Mouse (Mus musculus): ENCODE results near the gene Thra. TPM values are rescaled to one million over a fixed set of nuclear protein-coding genes. Genes with fewer than 3 reads are reported as not detected.

Gene Thra
- total and polyA plus RNA-seq, 3 experiments = 1.1 to 3.9 (median 3.8) TPM

DNA sequence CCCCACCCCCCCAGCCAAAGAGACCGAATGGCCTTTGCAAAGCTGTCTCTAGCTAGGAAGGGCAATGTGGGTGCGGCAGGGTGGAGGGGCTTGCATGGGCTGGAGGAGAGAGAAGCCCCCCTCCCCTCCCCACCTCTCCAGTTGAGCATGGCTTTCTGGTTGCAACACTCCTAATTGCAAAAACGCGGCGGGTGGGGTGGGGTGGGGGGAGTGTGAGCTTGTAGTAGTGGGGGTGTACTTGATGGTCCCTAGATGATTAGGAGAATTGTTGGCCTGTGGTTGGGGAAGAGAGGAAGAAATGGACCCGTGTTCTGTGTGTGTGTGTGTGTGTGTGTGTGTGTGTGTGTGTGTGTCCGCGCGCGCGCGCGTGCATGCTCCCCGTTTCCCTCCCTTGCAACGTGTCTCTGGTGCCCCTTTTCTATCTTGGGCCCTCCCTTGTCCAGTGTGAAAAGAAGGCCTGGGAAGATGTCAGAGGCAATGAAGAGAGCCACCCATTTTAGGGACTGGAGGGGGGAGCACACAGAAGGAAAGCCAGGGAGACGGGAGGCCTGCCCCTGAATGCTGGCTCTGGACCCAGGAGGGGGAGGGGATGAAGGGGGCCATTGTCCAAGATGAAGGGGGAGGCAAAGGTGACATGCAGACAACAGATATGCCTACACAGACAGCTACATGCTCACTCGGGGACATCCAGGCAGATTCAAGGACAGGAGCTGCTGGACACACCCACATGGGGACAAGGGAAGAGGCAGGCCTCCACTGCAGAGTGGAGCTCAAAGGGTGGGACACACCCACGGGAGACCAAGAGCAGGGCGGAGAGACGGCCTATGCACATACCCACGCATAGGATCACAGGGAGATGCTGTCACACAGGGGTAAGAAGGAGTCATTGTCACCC lies 2.2 kb downstream of the Thra start:
- no peak for DNase-seq (ENCODE audit: extremely low read depth)
- H3K4me3 ChIP-seq (replicated peaks in 1 of 3; ENCODE audit: low read depth in 2 of 3, low read length in 2 of 3, poor library complexity in 1 of 3) = peak overlapping the region; percentile 62 to 81 (median 66)
- no peak overlapping the region for H3K27ac ChIP-seq (ENCODE audit: insufficient read depth, low read depth)
- no peaks in the 10 kb centered on the region for H3K79me2 ChIP-seq (replicated peaks; ENCODE audit: control insufficient read depth, extremely low read depth, insufficient read depth, poor library complexity, severe bottlenecking)
- H3K36me3 ChIP-seq (replicated peaks in 1 of 2; ENCODE audit: control insufficient read depth in 1 of 2, insufficient read depth in 1 of 2, low read length in 1 of 2) = no peaks in the 10 kb centered on the region
- H3K27me3 ChIP-seq (replicated peaks) = peaks cover 75% of the 10 kb centered on the region
- no peaks in the 10 kb centered on the region for H3K9me3 ChIP-seq (replicated peaks; ENCODE audit: low read length)
- dilution Hi-C loops (cut with MboI; ENCODE audit: extremely low pct_ligation_motif_present, extremely low pct_unique_long_range_greater_than_20kb, low sequenced_read_pairs) (no loop called here), in situ Hi-C loops (cut with MboI; ENCODE audit: low pct_ligation_motif_present, low pct_unique_long_range_greater_than_20kb, low sequenced_read_pairs) (no loop called here)
- no peak for TF ChIP-seq E2F4 (IDR thresholded peaks at IDR 0.05; ENCODE audit: insufficient replicate concordance, low read depth, low read length)
- peak; percentile 41; the same call in 1 of the 2 replicates for TF ChIP-seq NRF1 (IDR thresholded peaks at IDR 0.05; ENCODE audit: low read depth, low read length)
- TF ChIP-seq GABPA (IDR thresholded peaks at IDR 0.05; ENCODE audit: insufficient replicate concordance, low read depth, low read length) = no peak
- H3K4me2 ChIP-seq (ENCODE audit: insufficient read depth, low read depth, poor library complexity, severe bottlenecking) = peak overlapping the region; percentile 67
- peak overlapping the region; percentile 88; the same call in 1 of the 2 replicates for H3K9ac ChIP-seq (ENCODE audit: insufficient read depth, low read depth)
- H3K4me1 ChIP-seq (ENCODE audit: control insufficient read depth in 1 of 2, insufficient read depth in 2 of 2) = peaks cover 21 to 27% of the 10 kb centered on the region in 2 experiments

DNA sequence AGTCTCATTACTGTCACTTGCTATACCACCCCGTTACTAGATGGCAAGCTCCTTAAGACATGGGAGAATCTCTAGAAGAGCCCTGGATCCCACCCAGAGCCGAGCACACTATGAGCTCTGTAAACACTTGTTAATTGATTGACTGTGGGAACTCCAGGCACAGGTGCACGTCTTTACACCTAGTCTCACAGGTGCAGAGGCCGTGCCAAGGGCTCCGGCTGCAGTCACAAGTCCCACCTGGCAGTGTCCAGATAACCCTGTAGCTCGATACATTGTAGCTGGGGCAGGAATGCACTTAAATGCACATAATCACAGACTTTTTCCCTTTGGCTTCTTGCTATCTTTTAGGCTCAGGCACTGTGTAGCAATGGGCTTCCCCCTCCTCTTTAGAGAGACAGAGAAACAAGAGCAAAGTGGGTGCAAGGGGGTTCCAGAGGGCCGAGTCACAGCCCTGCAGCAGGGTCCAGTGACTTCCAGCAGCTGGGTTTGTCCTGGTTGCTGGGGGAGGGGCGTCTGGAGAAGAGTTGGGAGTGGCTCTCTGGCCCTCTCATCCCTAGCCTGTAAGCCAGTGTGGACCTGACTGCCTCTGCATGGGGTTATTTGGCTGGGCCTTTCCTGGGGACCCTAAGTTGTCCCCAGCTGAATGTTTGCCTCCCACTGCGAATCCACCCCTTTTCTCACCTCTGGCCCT lies 3.4 kb downstream of the Thra start:
- TF ChIP-seq CTCF (conservative IDR thresholded peaks at IDR 0.05 in 1 of 2, IDR thresholded peaks at IDR 0.05 in 1 of 2; ENCODE audit: low read depth in 2 of 2, low read length in 2 of 2) (no peak), POLR2A (IDR thresholded peaks at IDR 0.05; ENCODE audit: low read depth, low read length) (no peak), MAZ (IDR thresholded peaks at IDR 0.05; ENCODE audit: low read depth, low read length) (no peak), SMC3 (IDR thresholded peaks at IDR 0.05; ENCODE audit: low read depth, low read length) (no peak), TBP (conservative IDR thresholded peaks at IDR 0.05; ENCODE audit: low read depth, low read length) (no peak), MYC (IDR thresholded peaks at IDR 0.05; ENCODE audit: low read depth, low read length) (no peak), RCOR1 (conservative IDR thresholded peaks at IDR 0.05; ENCODE audit: low read depth, low read length) (no peak), NRF1 (IDR thresholded peaks at IDR 0.05; ENCODE audit: low read depth, low read length) (no peak), HCFC1 (IDR thresholded peaks at IDR 0.05; ENCODE audit: low read depth, low read length) (no peak), CHD2 (IDR thresholded peaks at IDR 0.05; ENCODE audit: low read length) (no peak), IRF4 (IDR thresholded peaks at IDR 0.05; ENCODE audit: low read depth, low read length) (no peak), ZNF384 (IDR thresholded peaks at IDR 0.05; ENCODE audit: low read depth, low read length) (no peak)
- peaks cover 69% of the 10 kb centered on the region for H3K27me3 ChIP-seq (replicated peaks)
- H3K36me3 ChIP-seq (replicated peaks in 1 of 2; ENCODE audit: control insufficient read depth in 1 of 2, insufficient read depth in 1 of 2, low read length in 1 of 2) = no peaks in the 10 kb centered on the region
- H3K9me3 ChIP-seq (replicated peaks; ENCODE audit: low read length) = no peaks in the 10 kb centered on the region
- H3K4me1 ChIP-seq (ENCODE audit: control insufficient read depth in 1 of 2, insufficient read depth in 2 of 2) = peaks cover 25 to 34% of the 10 kb centered on the region in 2 experiments
- H3K4me3 ChIP-seq (replicated peaks in 1 of 3; ENCODE audit: low read depth in 2 of 3, low read length in 2 of 3, poor library complexity in 1 of 3) = no peak overlapping the region
- no peak for DNase-seq (ENCODE audit: extremely low read depth)
- dilution Hi-C loops (cut with MboI; ENCODE audit: extremely low pct_ligation_motif_present, extremely low pct_unique_long_range_greater_than_20kb, low sequenced_read_pairs) (no loop called here), in situ Hi-C loops (cut with MboI; ENCODE audit: low pct_ligation_motif_present, low pct_unique_long_range_greater_than_20kb, low sequenced_read_pairs) (no loop called here)
- no peak overlapping the region for H3K27ac ChIP-seq (ENCODE audit: insufficient read depth, low read depth)
- no peak overlapping the region for H3K9ac ChIP-seq (ENCODE audit: insufficient read depth, low read depth)
- H3K4me2 ChIP-seq (ENCODE audit: insufficient read depth, low read depth, poor library complexity, severe bottlenecking) = no peak overlapping the region
- no peaks in the 10 kb centered on the region for H3K79me2 ChIP-seq (replicated peaks; ENCODE audit: control insufficient read depth, extremely low read depth, insufficient read depth, poor library complexity, severe bottlenecking)
